Mouse (Mus musculus) ZHBTc4 (cell line): ENCODE measurements around the gene Slc35e2.
"Not testable (repeated sequence)": the region's sequence is repeated elsewhere in the genome, so short reads cannot be mapped to it uniquely, and the experiment has no call there.

Experiments
- DNase-seq: peaks from one replicate; pipeline ENCODE4 v3.0.0-alpha.2; 2011; ENCODE audit warnings: low read depth, low spot score

Slc35e2 gene

GRCm38 (mm10) chr4:155624338-155625291, 23.4 kb downstream of the Slc35e2 start, which contains the start of gene Cdk11b:
TSS of gene Cdk11b (plus strand) at chr4:155624854.
- DNase-seq: peak; percentile 100

GRCm38 (mm10) chr4:155630267-155630666, 29.1 kb downstream of the Slc35e2 start:
- DNase-seq: no peak

GRCm38 (mm10) chr4:155635766-155636499, 34.7 kb downstream of the Slc35e2 start:
- no peak for DNase-seq

GRCm38 (mm10) chr4:155643531-155643930, 42.3 kb downstream of the Slc35e2 start:
- no peak for DNase-seq

GRCm38 (mm10) chr4:155645308-155645707, 44.1 kb downstream of the Slc35e2 start, which contains the start of gene Gm10563:
TSS of gene Gm10563 (minus strand) at chr4:155645408.
- DNase-seq: not testable (repeated sequence)

- no peak for DNase-seq
Observed at GRCm38 (mm10) chr4:155645721-155646120, 44.5 kb downstream of the Slc35e2 start.

GRCm38 (mm10) chr4:155649355-155649754, 48.1 kb downstream of the Slc35e2 start:
- no peak for DNase-seq

GRCm38 (mm10) chr4:155651553-155652269, 50.5 kb downstream of the Slc35e2 start:
- DNase-seq: peak; percentile 68

GRCm38 (mm10) chr4:155652283-155653085, 51.3 kb downstream of the Slc35e2 start:
- DNase-seq: no peak

GRCm38 (mm10) chr4:155653086-155653450, 51.9 kb downstream of the Slc35e2 start, which contains the start of gene Mmp23:
TSS of gene Mmp23 (minus strand) at chr4:155653384.
- DNase-seq: peak; percentile 71

GRCm38 (mm10) chr4:155653451-155654182, 52.4 kb downstream of the Slc35e2 start:
- peak; percentile 61 for DNase-seq

GRCm38 (mm10) chr4:155654183-155654455, 52.9 kb downstream of the Slc35e2 start:
- DNase-seq: no peak

GRCm38 (mm10) chr4:155654456-155655298, 53.5 kb downstream of the Slc35e2 start:
- DNase-seq: peak; percentile 84

- DNase-seq: no peak
Observed at GRCm38 (mm10) chr4:155656214-155656751, 55.1 kb downstream of the Slc35e2 start.

GRCm38 (mm10) chr4:155658961-155659360, 57.7 kb downstream of the Slc35e2 start:
- no peak for DNase-seq

GRCm38 (mm10) chr4:155660641-155661040, 59.4 kb downstream of the Slc35e2 start:
- DNase-seq: peak; percentile 18

GRCm38 (mm10) chr4:155666903-155667302, 65.7 kb downstream of the Slc35e2 start:
- no peak for DNase-seq

- DNase-seq: peak; percentile 98
Observed at GRCm38 (mm10) chr4:155668689-155669597, 67.7 kb downstream of the Slc35e2 start, which contains the start of gene Mib2. TSS of gene Mib2 (minus strand) at chr4:155669198.
